Mouse (Mus musculus): ENCODE measurements around the gene Esp6. TPM values are rescaled to one million over a fixed set of nuclear protein-coding genes. Genes with fewer than 3 reads are reported as not detected.

Esp6 gene
- polyA plus RNA-seq (2012; rRNA removed) = not detected in 2 replicates

GRCm38 (mm10) chr17:40561207-40561606 is at the start of gene Esp6:
TSS of gene Esp6 (plus strand) at chr17:40561507.

GRCm38 (mm10) chr17:40519818-40520217 is 41.5 kb upstream of the Esp6 start, which contains the start of gene Esp8:
TSS of gene Esp8 (plus strand) at chr17:40520022.

GRCm38 (mm10) chr17:40598294-40598693 is 37.0 kb downstream of the Esp6 start, which contains the start of gene Esp4:
TSS of gene Esp4 (plus strand) at chr17:40598594.

Other genes starting within 250 kb of the Esp6 start
- not detected in 2 replicates for gene Crisp1, start 242.3 kb upstream of the Esp6 start, polyA plus RNA-seq (2012; rRNA removed)
- gene Esp8, start 41.5 kb upstream of the Esp6 start, polyA plus RNA-seq (2012; rRNA removed) = not detected in 2 replicates
- not detected in 2 replicates for gene Esp4, start 37.1 kb downstream of the Esp6 start, polyA plus RNA-seq (2012; rRNA removed)
- gene Esp3, start 70.6 kb downstream of the Esp6 start, polyA plus RNA-seq (2012; rRNA removed) = not detected in 2 replicates
- not detected in 2 replicates for gene Esp1, start 165.6 kb downstream of the Esp6 start, polyA plus RNA-seq (2012; rRNA removed)
- gene Crisp2, start 245.5 kb downstream of the Esp6 start, polyA plus RNA-seq (2012; rRNA removed) = not detected in 2 replicates
- not detected in 2 replicates for gene Rhag, start 249.6 kb downstream of the Esp6 start, polyA plus RNA-seq (2012; rRNA removed)

Data from ovary, adult 2 months (tissue).